Mouse (Mus musculus) ES-E14 (cell line): ENCODE measurements around the gene Epha1. TPM values are rescaled to one million over a fixed set of nuclear protein-coding genes. Genes with fewer than 3 reads are reported as not detected.

Experiments
- DNase-seq: peaks from one replicate; pipeline ENCODE4 v3.0.0-alpha.2; 2013; ENCODE audit warnings: low read depth, low spot score
- H3K27ac ChIP-seq: 2 replicates; pipeline ENCODE4 v1.5.1; 2012; ENCODE audit warnings: low read depth, mild to moderate bottlenecking, low read length, moderate library complexity, mixed read lengths; ENCODE audit not compliant: poor library complexity, insufficient read depth, severe bottlenecking
- H3K36me3 ChIP-seq: 2 replicates; pipeline ENCODE4 v1.6.1; 2012; ENCODE audit warnings: mild to moderate bottlenecking, low read length, moderate library complexity, mixed read lengths; ENCODE audit not compliant: control insufficient read depth, poor library complexity, insufficient read depth, severe bottlenecking
- H3K4me1 ChIP-seq, 2 experiments: fragments of 150-350 bp in 1 of 2; sonication (generic) in 1 of 2; 2 replicates each; pipeline ENCODE4 v1.6.1; 2012; ENCODE audit warnings: low read length in 2 of 2, mild to moderate bottlenecking in 1 of 2, mixed read lengths in 1 of 2; ENCODE audit not compliant: control insufficient read depth in 2 of 2, insufficient read depth in 2 of 2, poor library complexity in 1 of 2
- H3K4me3 ChIP-seq, 2 experiments: fragments of 150-350 bp in 1 of 2; sonication (generic) in 1 of 2; 2 replicates each; pipeline ENCODE4 v1.5.1; 2012; ENCODE audit warnings: low read length in 2 of 2, low read depth in 1 of 2, mild to moderate bottlenecking in 1 of 2, mixed read lengths in 1 of 2; ENCODE audit not compliant: insufficient read depth in 1 of 2, poor library complexity in 1 of 2, severe bottlenecking in 1 of 2
- H3K9ac ChIP-seq: 2 replicates; pipeline ENCODE4 v1.6.1; 2012; ENCODE audit warnings: low read depth, mild to moderate bottlenecking, low read length, mixed read lengths; ENCODE audit not compliant: poor library complexity, insufficient read depth, severe bottlenecking
- H3K9me3 ChIP-seq: fragments of 150-350 bp; sonication (generic); 2 replicates; pipeline ENCODE4 v1.6.1; 2012; ENCODE audit warnings: low read depth, mild to moderate bottlenecking, low read length; ENCODE audit not compliant: control insufficient read depth, insufficient read depth
- CHD2 ChIP-seq: IDR thresholded peaks from 2 replicates; pipeline ENCODE4 v1.6.1; 2014; ENCODE audit warnings: mild to moderate bottlenecking, low read depth, low read length, inconsistent platforms
- HCFC1 ChIP-seq: IDR thresholded peaks from 2 replicates; pipeline ENCODE4 v1.6.1; 2012; ENCODE audit warnings: low read length, inconsistent platforms, borderline replicate concordance; ENCODE audit not compliant: insufficient read depth
- MAFK ChIP-seq: IDR thresholded peaks from 2 replicates; pipeline ENCODE4 v1.6.1; 2014; ENCODE audit warnings: mild to moderate bottlenecking, low read depth, low read length, inconsistent platforms; ENCODE audit not compliant: insufficient read depth
- ZC3H11A ChIP-seq: IDR thresholded peaks from 2 replicates; pipeline ENCODE4 v1.6.1; 2012; ENCODE audit warnings: low read depth, mild to moderate bottlenecking, inconsistent platforms, low read length, borderline replicate concordance
- ZNF384 ChIP-seq: IDR thresholded peaks from 2 replicates; pipeline ENCODE4 v1.6.1; 2012; ENCODE audit warnings: low read depth, low read length, inconsistent platforms
- in situ Hi-C, 2 experiments: fragments of 600-800 bp; cut with MboI; formaldehyde crosslinking; loops; one replicate each; pipeline ENCODE4 v1.15.1; 2025; ENCODE audit warnings: low sequenced_read_pairs in 2 of 2, inconsistent platforms in 1 of 2; ENCODE audit not compliant: unreplicated experiment in 2 of 2
- total RNA-seq: library from RNA; depleted of rRNA; stranded (reverse); fragments of 300-350 nt; gene quantifications from 2 replicates; pipeline ENCODE4 v1.2.3, GENCODE M21; 2012; rRNA removed

The Epha1 gene
- total RNA-seq, 1 experiment, result 24.1 TPM

GRCm38 (mm10) chr6:42323371-42324066 lies 49.5 kb downstream of the Epha1 start:
- TF ChIP-seq CHD2 (no peak), MAFK (no peak), HCFC1 (no peak), ZNF384 (no peak), ZC3H11A (no peak)
- in situ Hi-C loops, result no loop called here
- H3K9ac ChIP-seq, result no peak overlapping the region; the same call in 1 of the 2 replicates
- H3K36me3 ChIP-seq, result no peaks in the 10 kb centered on the region
- 0 out of 4 replicates have a peak, but pooled peaks cover 0 to 3% of the 10 kb centered on the region in 2 experiments for H3K4me1 ChIP-seq
- no peak overlapping the region for H3K27ac ChIP-seq
- DNase-seq, result no peak
- no peaks in the 10 kb centered on the region for H3K9me3 ChIP-seq
- H3K4me3 ChIP-seq, result peak overlapping the region; percentile 68 to 71

GRCm38 (mm10) chr6:42318293-42318692 lies 54.8 kb downstream of the Epha1 start:
- H3K27ac ChIP-seq, result no peak overlapping the region
- no peak overlapping the region for H3K4me3 ChIP-seq
- H3K4me1 ChIP-seq, result 0 out of 4 replicates have a peak, but pooled peaks cover 0 to 3% of the 10 kb centered on the region in 2 experiments
- TF ChIP-seq HCFC1 (no peak), MAFK (no peak), ZNF384 (no peak), ZC3H11A (no peak), CHD2 (no peak)
- no peaks in the 10 kb centered on the region; the same call in 1 of the 2 replicates for H3K36me3 ChIP-seq
- no peak overlapping the region for H3K9ac ChIP-seq
- H3K9me3 ChIP-seq, result no peaks in the 10 kb centered on the region
- DNase-seq, result no peak
- in situ Hi-C loops, result no loop called here

- peaks cover 6% of the 10 kb centered on the region for H3K36me3 ChIP-seq
Measured at GRCm38 (mm10) chr6:42310427-42311053, 62.5 kb downstream of the Epha1 start.

GRCm38 (mm10) chr6:42309816-42310378 lies 63.2 kb downstream of the Epha1 start:
- Histone ChIP-seq H3K4me1 (no peaks in the 10 kb centered on the region), H3K36me3 (peaks cover 6% of the 10 kb centered on the region), H3K27ac (no peak overlapping the region), H3K9me3 (no peaks in the 10 kb centered on the region), H3K9ac (no peak overlapping the region), H3K4me3 (no peak overlapping the region)
- TF ChIP-seq CHD2 (no peak), MAFK (no peak), HCFC1 (no peak), ZNF384 (no peak), ZC3H11A (no peak)
- no peak for DNase-seq
- in situ Hi-C loops, result no loop called here

More at GRCm38 (mm10) chr6:42310427-42311053, 62.5 kb downstream of the Epha1 start:
- TF ChIP-seq MAFK (no peak), HCFC1 (no peak), ZNF384 (no peak), CHD2 (no peak), ZC3H11A (no peak)
- in situ Hi-C loops, result no loop called here
- Histone ChIP-seq H3K9ac (no peak overlapping the region), H3K9me3 (no peaks in the 10 kb centered on the region), H3K27ac (no peak overlapping the region), H3K4me1 (no peaks in the 10 kb centered on the region), H3K4me3 (no peak overlapping the region)
- no peak for DNase-seq

Other genes starting within 250 kb of the Epha1 start
- gene Tas2r139, start 232.3 kb downstream of the Epha1 start, total RNA-seq, result not detected in 2 replicates
- not detected in 2 replicates for gene Tas2r144, start 157.9 kb downstream of the Epha1 start, total RNA-seq
- 7.9 and 8.1 TPM in 2 replicates for gene Gstk1, start 127.3 kb downstream of the Epha1 start, total RNA-seq
- 1.3 and 1.6 TPM in 2 replicates for gene Tmem139, start 111.3 kb downstream of the Epha1 start, total RNA-seq
- 34.8 and 51.6 TPM in 2 replicates for gene Casp2, start 108.3 kb downstream of the Epha1 start, total RNA-seq
- gene Clcn1, start 86.6 kb downstream of the Epha1 start, total RNA-seq, result 1.2 and 2.9 TPM in 2 replicates
- 0.74 and 1.3 TPM in 2 replicates for gene Fam131b, start 48.6 kb downstream of the Epha1 start, total RNA-seq
- gene Zyx, start 23.6 kb downstream of the Epha1 start, total RNA-seq, result 20.3 and 46.0 TPM in 2 replicates
- gene Tas2r143, start 27.0 kb upstream of the Epha1 start, total RNA-seq, result not detected in 2 replicates
- gene Tas2r135, start 32.2 kb upstream of the Epha1 start, total RNA-seq, result not detected in 2 replicates
- gene Tas2r126, start 61.3 kb upstream of the Epha1 start, total RNA-seq, result not detected in 2 replicates
- gene Olfr458, start 91.9 kb upstream of the Epha1 start, total RNA-seq, result not detected in 2 replicates
- not detected in 2 replicates for gene Olfr457, start 103.1 kb upstream of the Epha1 start, total RNA-seq
- not detected in 2 replicates for gene Olfr456, start 113.9 kb upstream of the Epha1 start, total RNA-seq
- gene Olfr455, start 174.3 kb upstream of the Epha1 start, total RNA-seq, result not detected in 2 replicates
- gene Tcaf3, start 224.4 kb upstream of the Epha1 start, total RNA-seq, result not detected in 2 replicates